Mouse (Mus musculus) liver, embryonic 12.5 days (tissue): ENCODE data around the gene Gata3. TPM values are rescaled to one million over a fixed set of nuclear protein-coding genes. Genes with fewer than 3 reads are reported as not detected.

ENCODE experiments used
- ATAC-seq: fragments of 200-750 bp; cut with Nextera tagmentation; 2 replicates; pipeline ENCODE4 v1.8.0; 2017; ENCODE audit warnings: moderate number of reproducible peaks, mild to moderate bottlenecking, moderate library complexity
- H3K27ac ChIP-seq: fragments of 300-500 bp; sonication (generic); 2 replicates; pipeline ENCODE4 v1.5.1; 2016; ENCODE audit warnings: mild to moderate bottlenecking
- H3K27me3 ChIP-seq: fragments of 300-500 bp; sonication (generic); replicated peaks from 2 replicates; pipeline ENCODE4 v1.6.1; 2016; ENCODE audit warnings: mild to moderate bottlenecking, moderate library complexity
- H3K36me3 ChIP-seq: fragments of 300-500 bp; sonication (generic); 2 replicates; pipeline ENCODE4 v1.6.1; 2016; ENCODE audit warnings: mild to moderate bottlenecking, moderate library complexity
- H3K4me1 ChIP-seq: fragments of 300-500 bp; sonication (generic); 2 replicates; pipeline ENCODE4 v1.6.1; 2016
- H3K4me2 ChIP-seq: fragments of 300-500 bp; sonication (generic); 2 replicates; pipeline ENCODE4 v1.6.1; 2016; ENCODE audit warnings: mild to moderate bottlenecking, moderate library complexity
- H3K4me3 ChIP-seq: fragments of 300-500 bp; sonication (generic); 2 replicates; pipeline ENCODE4 v1.5.1; 2016; ENCODE audit warnings: mild to moderate bottlenecking, moderate library complexity
- H3K9ac ChIP-seq: fragments of 300-500 bp; sonication (generic); 2 replicates; pipeline ENCODE4 v1.6.1; 2016; ENCODE audit warnings: mild to moderate bottlenecking, moderate library complexity
- H3K9me3 ChIP-seq: fragments of 300-500 bp; sonication (generic); replicated peaks from 2 replicates; pipeline ENCODE4 v1.6.1; 2016; ENCODE audit warnings: mild to moderate bottlenecking, moderate library complexity
- WGBS: fragments of 180-500 bp; shearing (Covaris S2); methylation state at CpG from one replicate; pipeline ENCODE4 v1.1.7; 2016; ENCODE audit not compliant: insufficient replicate concordance; 5-methylcytosine and 5-hydroxymethylcytosine counted together
- polyA plus RNA-seq: library from polyadenylated mRNA; unstranded; fragments of >200 nt; fragmentation: Nextera tagmentation; extraction: Ambion mirVana; gene quantifications from 2 replicates; pipeline ENCODE4 v1.2.1, GENCODE M21; 2016

Gene Gata3
- polyA plus RNA-seq, 1 experiment from 2014 or later: 2.1 TPM

DNA sequence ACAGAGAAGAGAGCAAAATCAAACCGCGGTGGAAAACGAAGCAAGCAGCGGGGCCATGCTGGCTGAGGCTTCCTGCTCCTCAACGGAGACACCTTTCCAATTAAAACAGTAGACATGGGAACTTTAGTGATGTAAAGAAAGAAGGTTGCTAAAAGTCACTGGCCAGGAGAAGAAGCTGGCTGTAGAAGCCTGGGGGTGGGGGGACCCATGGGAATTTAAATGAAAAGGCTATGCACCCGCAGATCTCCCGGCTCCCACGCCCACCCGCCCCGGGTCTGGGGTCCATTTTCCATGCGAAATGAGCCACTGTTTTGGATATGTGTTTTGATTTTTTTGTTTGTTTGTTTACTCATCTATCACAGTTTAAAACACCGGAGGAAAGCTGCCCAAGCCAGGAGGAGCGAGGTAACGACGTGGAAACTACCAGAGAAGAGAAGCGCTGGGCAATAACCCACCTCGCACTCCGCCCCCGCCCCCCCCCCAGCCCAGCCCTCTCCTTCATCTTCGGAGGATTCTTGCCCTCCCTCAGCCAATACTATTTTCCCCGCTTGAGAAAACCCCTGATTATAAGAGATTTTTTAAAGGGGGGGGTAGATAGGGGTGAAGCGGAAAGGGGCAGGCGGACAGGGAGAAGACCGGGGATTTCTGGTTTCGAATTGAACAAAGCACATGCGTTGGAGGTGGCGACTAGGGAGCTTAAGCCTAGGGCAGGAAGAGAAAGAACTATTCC lies 5.9 kb downstream of the Gata3 start:
- peak overlapping the region; percentile 47 for H3K4me2 ChIP-seq
- no peaks in the 10 kb centered on the region for H3K9me3 ChIP-seq
- no peaks in the 10 kb centered on the region for H3K36me3 ChIP-seq
- H3K27ac ChIP-seq: no peak overlapping the region
- H3K4me1 ChIP-seq: peaks cover 22% of the 10 kb centered on the region; the same call in 1 of the 2 replicates
- H3K27me3 ChIP-seq: peaks cover 100% of the 10 kb centered on the region
- ATAC-seq: no peak
- 3% methylated on average over 27 of the region's 27 CpGs for WGBS
- H3K9ac ChIP-seq: no peak overlapping the region
- peak overlapping the region; percentile 37 for H3K4me3 ChIP-seq

DNA sequence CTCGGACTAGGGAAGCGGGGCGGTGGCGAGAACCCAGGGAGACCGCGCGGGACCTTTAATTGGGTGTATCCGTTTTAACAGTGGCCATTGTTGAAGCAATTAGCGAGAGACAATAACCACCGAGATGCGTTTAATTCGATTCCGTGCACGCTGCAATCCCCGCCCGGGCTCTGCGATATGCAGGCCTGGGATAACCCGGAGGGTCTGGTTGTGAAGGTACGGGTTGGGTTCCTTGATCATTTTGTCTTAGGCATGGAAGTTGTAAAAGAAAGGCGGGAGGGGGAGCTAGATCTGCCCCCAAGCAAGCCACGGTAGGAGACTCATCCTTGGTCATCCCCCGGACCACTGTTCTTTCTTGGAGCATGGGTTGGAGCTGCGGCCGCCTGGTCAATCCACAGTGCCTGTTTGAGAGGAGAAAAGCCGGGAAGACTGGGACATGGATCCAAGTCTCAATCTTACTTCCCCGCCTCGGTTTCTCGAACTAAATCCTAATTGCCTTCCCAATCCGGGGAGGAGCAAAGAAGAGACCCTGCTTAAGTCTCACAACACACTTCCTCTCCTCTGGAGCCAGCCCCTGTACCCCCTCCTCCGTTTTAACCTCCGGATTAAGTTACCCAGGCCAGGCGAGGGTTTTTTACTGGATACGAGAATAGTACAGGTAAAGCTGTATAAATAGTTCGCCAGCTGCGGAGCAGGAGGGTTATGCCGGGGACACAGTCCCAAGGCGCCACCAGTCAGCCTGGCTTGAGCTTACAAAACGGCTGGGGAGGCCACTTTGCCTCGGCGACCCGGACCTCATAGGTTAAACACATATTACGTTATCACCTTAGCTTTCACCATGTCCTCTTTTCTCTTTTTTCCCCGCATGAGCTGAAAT lies 6.7 kb downstream of the Gata3 start:
- Histone ChIP-seq H3K9me3 (no peaks in the 10 kb centered on the region), H3K9ac (no peak overlapping the region), H3K4me3 (peak overlapping the region; percentile 37), H3K4me2 (peak overlapping the region; percentile 47), H3K27me3 (peaks cover 100% of the 10 kb centered on the region), H3K4me1 (peaks cover 23% of the 10 kb centered on the region; the same call in 1 of the 2 replicates), H3K27ac (no peak overlapping the region), H3K36me3 (no peaks in the 10 kb centered on the region)
- under 1% methylated on average over 43 of the region's 43 CpGs for WGBS
- no peak for ATAC-seq

DNA sequence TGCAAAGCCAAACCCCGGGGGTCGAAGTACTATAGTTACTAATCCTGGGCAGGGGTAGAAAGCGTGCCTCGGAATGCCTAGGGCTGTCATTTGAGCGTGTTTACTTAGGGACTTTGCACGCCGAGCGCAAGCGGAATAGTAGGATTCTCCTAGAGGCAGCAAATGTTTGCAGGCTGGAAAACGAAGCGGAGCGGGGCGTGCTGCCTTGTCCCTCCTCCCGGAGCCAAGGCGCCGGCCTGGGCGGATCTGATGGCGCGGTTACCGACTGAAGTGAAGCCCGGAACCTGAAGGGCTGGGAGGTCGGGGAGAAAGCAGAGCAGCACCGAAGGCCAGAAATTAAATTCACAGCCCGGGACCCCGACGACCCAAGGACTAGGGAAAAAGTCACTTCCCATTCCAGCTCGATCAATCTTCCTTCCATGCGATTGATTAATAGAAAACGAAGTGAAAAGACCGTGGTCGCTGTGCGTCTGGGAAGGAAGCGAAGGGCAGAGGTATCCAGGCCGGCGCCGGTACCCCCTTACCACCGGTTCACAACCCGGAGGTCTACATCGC lies 7.4 kb downstream of the Gata3 start:
- H3K27ac ChIP-seq: no peak overlapping the region
- WGBS: under 1% methylated on average over 39 of the region's 39 CpGs
- peaks cover 27% of the 10 kb centered on the region; the same call in 1 of the 2 replicates for H3K4me1 ChIP-seq
- peak overlapping the region; percentile 47 for H3K4me2 ChIP-seq
- H3K9ac ChIP-seq: no peak overlapping the region
- ATAC-seq: no peak
- peaks cover 100% of the 10 kb centered on the region for H3K27me3 ChIP-seq
- peak overlapping the region; percentile 37 for H3K4me3 ChIP-seq
- H3K36me3 ChIP-seq: no peaks in the 10 kb centered on the region
- H3K9me3 ChIP-seq: no peaks in the 10 kb centered on the region

DNA sequence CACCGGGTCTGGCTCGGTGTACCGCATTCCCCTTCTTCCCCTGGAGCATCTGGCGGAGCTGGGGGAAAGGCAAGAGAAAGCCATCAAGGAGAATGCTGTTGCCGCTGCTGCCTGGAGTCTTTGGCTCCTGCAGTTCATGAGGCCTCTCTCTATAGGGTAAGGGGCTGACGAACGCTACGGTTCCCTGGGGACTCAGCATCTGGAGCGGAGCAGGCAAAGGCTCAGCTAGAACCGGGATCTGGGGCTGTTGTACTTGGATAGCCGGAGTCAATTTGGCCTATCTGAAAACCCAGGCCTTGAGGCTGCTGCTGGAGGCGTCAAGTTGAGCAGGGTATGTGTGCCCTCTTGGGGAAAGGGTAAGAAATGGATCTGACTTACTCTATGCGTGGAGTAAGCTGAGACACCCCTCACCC lies 8.2 kb downstream of the Gata3 start:
- H3K36me3 ChIP-seq: no peaks in the 10 kb centered on the region
- 6% methylated on average over 13 of the region's 13 CpGs for WGBS
- H3K4me2 ChIP-seq: peak overlapping the region; percentile 47
- no peak overlapping the region for H3K27ac ChIP-seq
- peak overlapping the region; percentile 37 for H3K4me3 ChIP-seq
- ATAC-seq: no peak
- peaks cover 31% of the 10 kb centered on the region; the same call in 1 of the 2 replicates for H3K4me1 ChIP-seq
- 0 out of 2 replicates have a peak overlapping the region, but pooled peaks have one; percentile 7 for H3K9ac ChIP-seq
- H3K27me3 ChIP-seq: peaks cover 100% of the 10 kb centered on the region
- no peaks in the 10 kb centered on the region for H3K9me3 ChIP-seq

DNA sequence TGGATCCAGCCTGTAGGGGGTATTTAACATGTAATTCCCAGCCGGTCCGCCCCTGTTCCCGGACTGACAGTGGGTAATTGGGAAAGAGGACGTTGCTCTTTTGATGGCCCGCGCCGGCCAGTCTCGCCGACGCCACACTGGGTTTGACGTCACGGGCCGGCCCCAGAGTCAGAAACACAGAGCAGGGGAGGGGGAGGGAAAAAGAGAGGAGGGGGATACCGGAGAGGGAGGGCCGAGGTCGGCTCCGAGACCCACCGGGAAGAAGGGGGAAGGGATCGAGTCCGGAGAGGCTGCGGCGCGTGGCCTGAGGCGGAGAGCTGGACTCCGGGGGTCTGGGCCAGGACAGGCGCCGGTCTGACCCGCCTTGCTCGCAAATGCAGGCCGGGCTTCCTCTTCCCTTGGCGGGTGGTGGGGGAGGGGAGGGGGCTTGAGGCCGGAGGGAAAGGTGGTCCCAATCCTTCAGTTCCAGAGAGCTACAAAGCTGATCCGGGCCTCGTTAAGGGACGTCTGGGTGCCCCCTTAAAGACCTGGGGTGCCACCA lies 8.7 kb downstream of the Gata3 start, which contains the start of gene 4930412O13Rik:
Gene 4930412O13Rik (plus strand): TSS at position 202 of the 541 bp plus-strand sequence.
- Histone ChIP-seq H3K27ac (no peak within 1 kb of the TSS), H3K4me3 (peak within 1 kb of the TSS; percentile 37), H3K9ac (0 out of 2 replicates have a peak within 1 kb of the TSS, but pooled peaks have one; percentile 7), H3K4me1 (peaks cover 31% of the 10 kb centered on the region; the same call in 1 of the 2 replicates), H3K36me3 (no peaks in the 10 kb centered on the region), H3K27me3 (peaks cover 100% of the 10 kb centered on the region), H3K4me2 (peak within 1 kb of the TSS; percentile 85), H3K9me3 (no peaks in the 10 kb centered on the region)
- 6% methylated on average over 30 of the region's 35 CpGs for WGBS
- no peak for ATAC-seq

DNA sequence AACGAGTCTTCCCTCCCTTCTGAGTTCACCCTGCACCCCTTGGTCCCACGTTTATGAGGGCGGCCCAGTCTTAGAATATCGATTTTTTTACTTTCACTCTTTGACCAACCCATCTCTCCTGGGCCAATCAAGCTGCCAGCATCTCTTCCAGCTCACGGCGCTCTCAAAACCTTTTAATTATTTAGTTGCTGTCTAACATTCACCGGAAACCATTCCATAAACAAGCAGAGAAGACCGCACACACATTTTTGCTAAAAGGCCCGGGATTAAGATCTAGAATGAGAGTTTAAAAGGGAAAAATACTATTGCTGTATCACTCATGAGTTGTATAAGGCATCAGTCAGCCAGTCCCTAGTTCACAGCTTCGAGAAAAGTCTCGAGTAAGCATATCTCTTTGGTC lies 9.6 kb downstream of the Gata3 start:
- WGBS: 10% methylated on average over 11 of the region's 11 CpGs
- Histone ChIP-seq H3K27me3 (peaks cover 100% of the 10 kb centered on the region), H3K4me2 (peak overlapping the region; percentile 85), H3K4me3 (no peak overlapping the region), H3K4me1 (peaks cover 31% of the 10 kb centered on the region; the same call in 1 of the 2 replicates), H3K9ac (no peak overlapping the region), H3K27ac (no peak overlapping the region), H3K36me3 (no peaks in the 10 kb centered on the region), H3K9me3 (no peaks in the 10 kb centered on the region)
- no peak for ATAC-seq

DNA sequence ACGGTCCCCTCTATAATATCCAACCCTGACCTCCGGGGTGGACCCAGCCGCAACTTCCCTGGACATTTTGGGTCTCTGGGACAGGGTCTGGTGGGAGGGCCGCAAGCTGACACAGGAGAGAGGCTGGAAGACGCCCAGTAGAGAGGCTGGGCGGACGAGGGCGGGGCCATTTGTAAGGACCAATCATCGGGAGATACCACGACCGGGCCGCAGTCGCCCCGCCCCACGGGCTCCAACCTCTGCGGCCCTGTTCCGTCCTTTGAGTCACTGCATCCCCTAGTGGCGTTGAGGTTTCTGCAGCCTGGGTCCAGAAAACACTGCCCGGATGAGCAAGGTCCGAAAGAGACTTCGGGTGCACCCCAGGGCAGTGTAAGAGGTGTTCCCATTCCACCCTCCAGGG lies 10.3 kb downstream of the Gata3 start:
- ATAC-seq: peak; percentile 90
- Histone ChIP-seq H3K9ac (no peak overlapping the region), H3K27me3 (peaks cover 100% of the 10 kb centered on the region), H3K4me2 (peak overlapping the region; percentile 85), H3K4me3 (peak overlapping the region; percentile 57), H3K36me3 (no peaks in the 10 kb centered on the region), H3K27ac (0 out of 2 replicates have a peak overlapping the region, but pooled peaks have one; percentile 45), H3K4me1 (peaks cover 31% of the 10 kb centered on the region; the same call in 1 of the 2 replicates), H3K9me3 (no peaks in the 10 kb centered on the region)
- WGBS: 2% methylated on average over 21 of the region's 21 CpGs

DNA sequence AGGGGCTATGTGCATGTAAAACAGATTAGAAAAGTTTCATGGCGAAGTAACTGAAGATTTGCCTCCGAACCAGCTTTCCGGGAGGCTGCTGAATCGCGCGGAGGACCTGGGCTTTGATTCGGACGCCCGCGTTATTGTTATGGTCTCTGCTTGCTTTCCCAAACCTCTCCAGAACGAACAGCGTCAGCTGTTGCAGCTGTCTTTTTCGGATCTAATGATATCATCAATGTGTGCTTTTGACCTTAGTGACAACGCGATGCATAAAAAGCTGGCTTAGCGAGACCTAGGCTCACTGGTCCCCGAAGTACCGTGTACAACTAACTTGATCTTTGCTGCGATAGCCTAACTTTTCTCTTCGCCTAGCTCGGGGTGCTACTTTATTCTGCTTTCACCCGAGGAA lies 10.7 kb downstream of the Gata3 start:
- under 1% methylated on average over 22 of the region's 22 CpGs for WGBS
- H3K36me3 ChIP-seq: no peaks in the 10 kb centered on the region
- peaks cover 31% of the 10 kb centered on the region; the same call in 1 of the 2 replicates for H3K4me1 ChIP-seq
- ATAC-seq: peak; percentile 33; the same call in 1 of the 2 replicates
- H3K9me3 ChIP-seq: no peaks in the 10 kb centered on the region
- peak overlapping the region; percentile 85 for H3K4me2 ChIP-seq
- 0 out of 2 replicates have a peak overlapping the region, but pooled peaks have one; percentile 45 for H3K27ac ChIP-seq
- H3K27me3 ChIP-seq: peaks cover 100% of the 10 kb centered on the region
- H3K9ac ChIP-seq: no peak overlapping the region
- H3K4me3 ChIP-seq: peak overlapping the region; percentile 57

DNA sequence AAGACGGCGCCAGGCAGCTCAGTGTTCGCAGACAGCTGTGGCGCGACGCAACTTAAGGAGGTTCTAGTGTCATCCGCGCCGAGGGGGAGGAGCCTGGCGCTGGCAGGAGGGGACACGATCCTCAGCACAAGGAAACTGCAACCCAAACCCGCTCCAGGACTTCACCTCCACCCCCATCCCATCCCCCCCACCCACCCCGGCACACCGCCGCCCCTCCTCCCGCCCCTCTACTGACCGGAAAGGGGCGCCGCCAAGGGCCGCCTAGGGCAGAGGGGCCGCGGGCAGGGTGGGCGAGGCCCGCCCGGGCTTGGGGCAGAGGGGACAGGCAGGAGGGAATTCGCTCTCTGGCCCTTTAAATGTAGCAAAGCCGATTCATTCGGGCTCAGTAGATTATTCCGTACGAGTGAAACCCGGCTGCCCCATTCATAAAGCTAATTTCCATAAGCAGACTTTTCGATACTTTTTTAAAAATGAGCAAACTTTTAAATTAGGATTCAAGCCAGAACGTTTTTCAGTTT lies 11.2 kb downstream of the Gata3 start:
- Histone ChIP-seq H3K4me3 (peak overlapping the region; percentile 57), H3K27ac (0 out of 2 replicates have a peak overlapping the region, but pooled peaks have one; percentile 45), H3K4me1 (peaks cover 31% of the 10 kb centered on the region; the same call in 1 of the 2 replicates), H3K27me3 (peaks cover 100% of the 10 kb centered on the region), H3K36me3 (no peaks in the 10 kb centered on the region), H3K9me3 (no peaks in the 10 kb centered on the region), H3K4me2 (peak overlapping the region; percentile 85), H3K9ac (0 out of 2 replicates have a peak overlapping the region, but pooled peaks have one; percentile 2)
- ATAC-seq: peak; percentile 16; the same call in 1 of the 2 replicates
- WGBS: under 1% methylated on average over 25 of the region's 33 CpGs

DNA sequence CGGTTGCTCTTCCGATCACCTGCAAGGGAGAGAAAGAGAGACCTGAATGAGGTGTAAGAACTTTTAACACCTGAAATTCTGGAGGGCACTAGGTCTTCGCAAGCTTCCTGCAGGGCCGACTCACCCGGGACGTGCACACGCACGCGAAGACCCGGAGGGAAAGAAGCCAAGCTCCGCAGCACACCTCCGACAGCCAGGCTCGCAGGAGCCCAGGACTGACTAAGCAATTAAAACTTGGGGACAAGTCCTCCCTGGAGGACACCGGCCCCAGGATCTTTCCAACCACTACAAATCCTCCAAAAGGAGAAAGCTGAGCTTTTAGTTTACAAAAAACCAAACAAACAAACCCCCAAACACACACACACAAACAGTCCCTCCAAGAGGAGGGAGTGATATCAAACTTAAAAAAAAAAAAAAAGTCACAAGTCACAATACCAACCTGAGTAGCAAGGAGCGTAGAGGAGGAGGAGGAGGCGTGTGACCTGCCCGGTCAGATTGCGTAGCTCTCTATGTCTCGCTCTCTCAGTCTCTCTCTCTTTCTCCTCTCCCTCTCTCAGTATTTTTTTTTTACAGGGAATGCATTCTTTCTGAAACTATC lies 11.8 kb downstream of the Gata3 start:
- no peak overlapping the region for H3K27ac ChIP-seq
- ATAC-seq: no peak
- WGBS: 3% methylated on average over 19 of the region's 19 CpGs

More for the DNA sequence above, 11.8 kb downstream of the Gata3 start:
- H3K9me3 ChIP-seq: no peaks in the 10 kb centered on the region
- no peaks in the 10 kb centered on the region for H3K36me3 ChIP-seq
- H3K4me2 ChIP-seq: peak overlapping the region; percentile 85
- no peak overlapping the region for H3K9ac ChIP-seq
- peak overlapping the region; percentile 57 for H3K4me3 ChIP-seq
- peaks cover 100% of the 10 kb centered on the region for H3K27me3 ChIP-seq
- H3K4me1 ChIP-seq: peaks cover 31% of the 10 kb centered on the region; the same call in 1 of the 2 replicates
